Mouse (Mus musculus): ENCODE data around the gene Itgav.

- no peak for TF ChIP-seq CTCF (IDR thresholded peaks at IDR 0.05 in 2 of 3, conservative IDR thresholded peaks at IDR 0.05 in 1 of 3; ENCODE audit: control insufficient read depth in 1 of 3, insufficient read depth in 1 of 3, low read depth in 2 of 3, low read length in 3 of 3, poor library complexity in 1 of 3, severe bottlenecking in 1 of 3)
- TF ChIP-seq EP300 (IDR thresholded peaks at IDR 0.05; ENCODE audit: low read depth in 1 of 2, low read length in 2 of 2), result no peak
Measured at GRCm38 (mm10) chr2:83795766-83796165, 71.6 kb downstream of the Itgav start.
